Mouse (Mus musculus): ENCODE results near the gene Mycbp2. TPM values are rescaled to one million over a fixed set of nuclear protein-coding genes. Genes with fewer than 3 reads are reported as not detected.

Gene Mycbp2
- polyA plus RNA-seq, 1 experiment from 2014 or later, result 16.5 TPM

DNA sequence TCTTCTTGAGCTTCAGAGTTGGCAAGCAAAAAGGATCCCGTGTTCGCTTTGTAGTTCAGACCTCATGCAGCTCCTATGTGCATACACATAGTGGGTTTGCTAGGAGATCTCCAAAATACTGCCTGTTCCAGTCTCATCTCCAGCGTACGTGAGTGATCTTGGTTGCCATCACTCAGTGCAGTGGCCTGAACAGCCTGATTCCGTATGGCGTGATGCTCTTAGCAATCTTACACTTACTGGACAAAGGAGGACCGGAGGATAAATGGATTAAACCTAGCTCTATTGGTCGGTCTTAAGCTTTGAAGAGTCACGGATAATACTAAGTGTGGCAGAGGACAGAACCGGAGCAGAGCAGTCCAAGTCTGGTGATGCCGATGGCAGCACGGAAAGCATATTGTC, 277.1 kb downstream of the Mycbp2 start:
- Histone ChIP-seq H3K9ac (peak overlapping the region; percentile 78), H3K36me3 (peaks cover 8% of the 10 kb centered on the region), H3K9me3 (no peaks in the 10 kb centered on the region), H3K4me1 (peaks cover 11% of the 10 kb centered on the region), H3K27me3 (no peaks in the 10 kb centered on the region), H3K4me3 (peak overlapping the region; percentile 84), H3K27ac (peak overlapping the region; percentile 92), H3K4me2 (peak overlapping the region; percentile 89)
- WGBS, result 12% methylated on average over 12 of the region's 12 CpGs
- ATAC-seq (ENCODE audit: borderline replicate concordance, extremely low read depth, low FRiP score, low TSS enrichment), result no peak

DNA sequence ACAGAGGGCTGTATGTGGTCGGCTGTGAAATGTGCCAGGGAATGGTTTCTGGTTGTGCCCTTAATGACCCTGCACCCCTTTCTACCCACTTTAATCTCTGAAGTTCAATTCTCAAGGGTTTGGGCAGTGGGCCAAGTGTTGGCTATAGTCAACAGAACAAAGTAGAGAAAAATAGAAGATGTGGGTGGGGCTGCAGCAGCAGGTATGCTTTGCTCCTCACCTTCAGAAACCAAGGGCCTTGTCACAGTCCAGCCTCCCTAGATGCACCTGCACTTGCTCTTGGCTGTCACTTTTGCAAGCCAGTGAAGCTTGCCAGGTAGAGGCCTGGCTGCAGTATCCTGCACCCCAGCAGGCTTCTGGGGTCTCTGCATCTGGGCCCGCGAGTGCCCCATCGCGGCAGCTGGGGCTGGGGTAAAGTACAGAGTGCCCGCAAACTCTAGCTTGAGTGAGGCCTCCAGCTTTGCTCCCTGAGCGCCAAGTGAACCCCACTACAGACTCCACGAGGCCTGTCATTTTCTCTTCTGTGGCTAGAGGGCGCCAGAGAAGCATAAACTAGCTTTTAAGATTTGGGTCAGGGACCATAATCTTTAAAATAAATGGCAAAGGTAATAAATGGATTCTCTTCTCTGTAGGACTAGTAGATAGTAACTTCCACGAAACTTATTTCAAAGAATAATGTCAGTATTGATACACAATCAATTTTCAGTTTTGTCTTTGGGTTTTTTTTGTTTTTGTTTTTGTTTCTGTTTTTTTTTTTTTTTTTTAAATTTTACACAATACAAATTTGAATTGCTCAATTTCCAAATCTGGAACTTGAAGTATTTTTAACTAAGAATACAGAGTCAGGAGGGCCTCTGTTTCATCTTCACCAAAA, 281.1 kb downstream of the Mycbp2 start:
- ATAC-seq (ENCODE audit: borderline replicate concordance, extremely low read depth, low FRiP score, low TSS enrichment), result no peak
- WGBS, result 6% methylated on average over 10 of the region's 10 CpGs
- H3K9ac ChIP-seq, result no peak overlapping the region
- H3K36me3 ChIP-seq, result no peaks in the 10 kb centered on the region
- peak overlapping the region; percentile 10; the same call in 1 of the 2 replicates for H3K27ac ChIP-seq
- H3K9me3 ChIP-seq, result no peaks in the 10 kb centered on the region
- H3K27me3 ChIP-seq, result no peaks in the 10 kb centered on the region
- 0 out of 2 replicates have a peak overlapping the region, but pooled peaks have one; percentile 6 for H3K4me2 ChIP-seq
- H3K4me3 ChIP-seq, result no peak overlapping the region
- H3K4me1 ChIP-seq, result peaks cover 6% of the 10 kb centered on the region; the same call in 1 of the 2 replicates

Other genes with a start within 250 kb of the Mycbp2 start
- gene Fbxl3, start 247.2 kb downstream of the Mycbp2 start, polyA plus RNA-seq (2015; fragmentation: Nextera tagmentation; extraction: Ambion mirVana), result 25.3 and 26.1 TPM in 2 replicates
- gene Scel, start 166.5 kb upstream of the Mycbp2 start, polyA plus RNA-seq (2015; fragmentation: Nextera tagmentation; extraction: Ambion mirVana), result 0.89 and 1.5 TPM in 2 replicates

All from lung, embryonic 15.5 days (tissue).